Mouse (Mus musculus): ENCODE results near the gene Ehd4. TPM values are rescaled to one million over a fixed set of nuclear protein-coding genes. Genes with fewer than 3 reads are reported as not detected.

The Ehd4 gene
- total RNA-seq, 2 experiments from 2014 or later = 514 to 538 TPM

- DNase-seq = no peak
- intact Hi-C loops (cut with DNase I) = loop anchor here (5.0 kb wide), 1 partner anchor 196 kb away; no protein-coding TSS in a partner anchor
Observed at GRCm38 (mm10) chr2:120086038-120086437, 68.4 kb downstream of the Ehd4 start.

DNA sequence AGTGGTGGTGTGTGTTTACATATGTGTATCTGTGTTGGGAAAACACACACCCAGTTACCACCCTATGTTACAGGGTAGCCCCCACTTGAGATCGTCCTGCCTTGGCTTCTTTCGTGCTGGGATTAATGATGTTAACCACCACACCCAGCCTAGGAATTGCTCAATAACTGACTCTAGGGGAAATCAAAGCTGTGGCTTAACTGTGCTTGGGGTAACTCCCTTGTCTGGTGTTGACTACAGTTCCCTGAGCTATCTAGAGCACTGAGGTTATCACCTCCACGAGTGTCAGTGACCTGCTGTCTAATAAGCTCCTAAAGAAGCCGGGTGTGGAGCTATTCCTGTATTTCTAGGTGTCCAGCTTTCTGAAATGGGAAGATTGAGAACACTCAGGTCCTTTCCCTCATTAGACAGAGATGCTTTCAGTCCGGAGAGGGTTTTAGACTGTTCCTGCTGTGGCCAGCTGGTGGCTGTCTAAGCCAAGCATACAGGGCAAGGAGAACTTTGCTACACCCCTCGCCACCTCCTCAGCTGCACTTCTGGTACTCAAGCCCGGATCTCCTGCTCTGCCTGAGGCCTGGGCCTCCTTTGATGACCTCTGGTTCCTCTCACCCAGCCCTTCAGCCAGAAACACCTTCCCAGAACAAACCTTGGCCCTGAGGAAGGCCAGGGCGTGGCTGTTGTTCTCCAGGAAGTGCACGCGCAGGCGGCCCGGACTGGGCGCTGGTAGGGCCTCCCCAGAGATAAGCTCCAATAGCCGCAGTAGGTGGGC is 69.6 kb downstream of the Ehd4 start:
- peak; percentile 76 to 79 for DNase-seq
- intact Hi-C loops (cut with DNase I) = loop anchor here (1.0 to 5.0 kb wide), 2 partner anchors 86 to 198 kb away; no protein-coding TSS in a partner anchor

- intact Hi-C loops (cut with DNase I) = no loop called here
- no peak for DNase-seq
Observed at GRCm38 (mm10) chr2:120082416-120082815, 72.0 kb downstream of the Ehd4 start.

DNA sequence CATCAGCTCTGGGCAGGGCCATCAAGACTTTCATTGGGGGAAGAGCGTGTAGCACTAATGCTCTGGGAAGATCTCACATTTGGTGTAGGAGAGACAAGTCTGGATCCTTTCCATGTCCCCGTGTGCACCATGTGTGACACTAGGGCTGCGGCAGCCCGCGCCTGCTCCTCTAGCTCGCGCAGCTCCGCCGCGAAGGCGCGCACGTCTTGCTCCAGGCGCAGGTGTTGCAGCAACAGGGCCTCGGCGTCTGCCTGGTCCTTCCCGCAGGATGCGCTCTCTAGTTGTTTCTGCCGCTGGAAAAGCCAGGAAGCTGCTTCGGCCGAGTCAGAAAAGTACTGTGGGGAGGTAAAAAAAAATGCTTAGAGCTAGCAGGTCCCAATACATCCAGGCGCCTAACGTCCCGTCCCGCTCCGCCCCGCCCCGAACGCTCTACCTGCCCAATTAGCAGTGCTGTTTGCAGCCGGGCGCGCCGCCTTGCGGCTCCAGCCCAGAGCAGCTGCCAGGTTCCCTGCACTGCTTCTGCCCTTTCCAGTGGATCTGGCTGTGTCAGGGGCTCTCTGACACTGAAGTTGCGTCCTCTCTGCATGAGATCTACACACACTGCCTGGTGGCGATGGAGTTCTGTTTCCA is 78.2 kb downstream of the Ehd4 start:
- intact Hi-C loops (cut with DNase I) = no loop called here
- peak; percentile 70 to 72 for DNase-seq

- intact Hi-C loops (cut with DNase I) = loop anchor here (2.0 kb wide), 2 partner anchors 101 to 189 kb away; partner anchors contain the start of gene Mapkbp1
- no peak for DNase-seq
Observed at GRCm38 (mm10) chr2:120074096-120074495, 80.3 kb downstream of the Ehd4 start.

- intact Hi-C loops (cut with DNase I) = no loop called here
- no peak for DNase-seq
Observed at GRCm38 (mm10) chr2:120069466-120069990, 84.9 kb downstream of the Ehd4 start.

GRCm38 (mm10) chr2:120068555-120069465 is 85.6 kb downstream of the Ehd4 start:
- DNase-seq = peak; percentile 45 to 59
- intact Hi-C loops (cut with DNase I) = no loop called here

DNA sequence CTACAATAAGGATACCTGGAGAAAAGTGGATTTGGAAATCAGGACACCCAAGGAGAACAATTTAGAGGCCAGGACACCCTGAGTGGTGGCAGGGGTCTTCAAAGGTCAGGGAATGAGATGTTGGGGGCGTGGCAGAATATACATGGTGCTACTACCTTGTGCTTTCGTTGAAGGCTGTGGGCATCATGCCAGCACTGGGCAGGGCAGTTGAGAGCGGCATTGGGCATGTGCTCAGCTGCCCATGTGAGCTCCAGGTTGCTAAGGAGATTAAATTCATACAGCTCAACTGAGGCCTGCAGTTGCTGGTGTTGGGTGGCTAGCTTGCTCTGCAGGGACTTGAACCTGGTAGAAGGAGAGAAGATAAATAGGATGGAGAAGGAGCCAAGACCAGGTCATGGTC is 88.2 kb downstream of the Ehd4 start:
- intact Hi-C loops (cut with DNase I) = loop anchor here (2.0 kb wide), 1 partner anchor 15 kb away; no protein-coding TSS in a partner anchor

GRCm38 (mm10) chr2:120065243-120065642 is 89.2 kb downstream of the Ehd4 start:
- DNase-seq = no peak
- intact Hi-C loops (cut with DNase I) = no loop called here

More for the DNA sequence above, 88.2 kb downstream of the Ehd4 start:
- DNase-seq = peak; percentile 37 to 44

GRCm38 (mm10) chr2:120064639-120065038 is 89.8 kb downstream of the Ehd4 start:
- intact Hi-C loops (cut with DNase I) = no loop called here
- DNase-seq = no peak

DNA sequence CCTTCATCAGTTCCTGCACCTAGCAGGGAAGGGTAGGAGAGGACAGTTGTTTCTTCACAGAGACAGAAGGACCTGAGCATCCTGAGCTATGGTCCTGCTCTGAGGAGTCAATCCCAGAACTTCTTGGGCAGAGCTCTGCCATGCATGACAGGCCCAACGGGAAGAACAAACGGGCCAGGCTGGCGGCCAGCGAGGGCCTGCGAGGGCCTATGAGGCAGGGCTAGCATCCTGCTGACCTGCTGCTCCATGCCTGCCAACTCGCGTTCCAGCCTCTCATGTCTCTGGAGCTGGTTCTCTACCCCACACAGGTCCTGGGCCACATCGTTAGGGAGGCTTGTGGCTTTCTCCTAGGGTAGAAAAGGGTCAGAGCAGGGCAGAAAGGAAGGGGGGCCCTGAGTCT is 92.2 kb downstream of the Ehd4 start:
- DNase-seq = no peak
- intact Hi-C loops (cut with DNase I) = no loop called here

DNA sequence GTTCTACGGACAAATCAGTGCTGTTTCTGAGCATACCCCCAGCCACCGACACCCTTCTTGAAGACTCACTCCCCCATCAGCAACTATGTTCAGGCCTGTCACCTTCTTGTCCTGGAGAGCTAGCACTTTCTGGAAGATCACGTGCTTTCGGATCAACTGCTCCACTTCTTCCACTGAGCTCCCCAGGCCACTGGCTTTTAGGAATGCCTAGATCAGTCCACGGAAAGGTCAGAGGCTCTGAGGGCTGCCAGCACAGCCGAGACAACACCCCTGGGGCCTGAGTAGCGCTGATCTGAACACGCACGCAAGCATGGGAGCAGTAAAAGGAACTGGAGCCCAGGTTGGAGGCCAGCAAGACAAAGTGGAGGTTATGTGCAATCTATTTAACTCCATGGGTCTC is 93.8 kb downstream of the Ehd4 start:
- DNase-seq = no peak
- intact Hi-C loops (cut with DNase I) = no loop called here

DNA sequence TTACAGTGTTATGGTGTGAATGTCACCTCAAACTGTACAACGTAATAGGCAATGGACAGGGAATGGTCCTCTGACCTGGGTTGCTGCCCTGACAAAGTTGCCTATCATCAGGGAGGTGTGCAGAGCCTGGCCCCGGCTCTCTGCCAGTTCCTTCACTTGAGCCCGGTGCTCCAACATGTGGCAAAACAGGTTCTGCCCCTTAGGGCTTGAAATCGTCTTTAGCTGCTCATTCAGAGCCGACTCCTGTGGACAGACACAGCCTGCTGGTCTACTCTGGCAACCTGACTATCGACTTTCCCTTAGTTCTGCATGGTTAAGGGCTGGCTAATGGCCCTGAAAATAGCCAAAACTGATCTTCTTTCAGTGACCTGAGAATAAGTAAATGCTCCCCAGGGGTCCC is 94.2 kb downstream of the Ehd4 start:
- intact Hi-C loops (cut with DNase I) = no loop called here
- DNase-seq = no peak

DNA sequence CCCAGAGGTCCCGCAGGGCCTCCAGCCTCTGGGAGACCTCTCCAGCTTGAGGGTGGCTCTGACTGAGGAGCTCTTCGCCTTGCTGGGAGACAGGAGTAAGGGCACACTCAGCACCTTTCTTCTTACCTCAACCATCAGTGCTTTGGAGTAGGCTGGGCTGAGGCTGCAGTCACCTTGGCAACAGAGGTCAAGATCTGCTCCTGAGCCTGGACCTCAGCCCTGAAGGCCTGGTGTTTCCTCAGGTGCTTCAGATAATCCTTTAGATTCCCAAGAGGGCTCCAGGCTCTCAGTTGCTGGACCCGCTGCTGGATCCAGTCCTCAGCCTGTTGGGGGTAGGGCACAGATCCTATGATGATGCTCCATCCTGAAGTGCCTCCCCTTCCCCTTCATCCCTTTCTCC is 94.9 kb downstream of the Ehd4 start:
- no peak for DNase-seq
- intact Hi-C loops (cut with DNase I) = no loop called here

- intact Hi-C loops (cut with DNase I) = no loop called here
- no peak for DNase-seq
Observed at GRCm38 (mm10) chr2:120058818-120059217, 95.6 kb downstream of the Ehd4 start.

DNA sequence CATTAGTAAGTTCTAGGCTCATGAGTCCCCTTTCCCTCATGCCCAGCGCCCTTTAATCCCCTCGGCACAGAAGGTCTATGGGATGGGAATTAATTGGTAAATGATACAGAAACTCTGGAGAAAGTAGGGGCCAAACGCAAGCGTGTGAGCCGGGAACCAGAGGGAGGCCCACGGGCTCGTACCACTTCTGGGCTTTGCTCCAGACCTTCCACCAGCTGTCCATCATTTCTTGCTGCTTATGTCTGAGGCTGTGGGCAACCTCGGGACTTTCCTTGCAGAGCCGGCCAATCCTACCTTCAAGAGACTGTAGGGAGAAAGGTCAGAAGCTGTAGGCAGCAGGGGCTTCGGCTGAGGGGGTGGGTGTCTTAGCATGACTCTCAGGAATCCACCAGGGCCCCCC is 98.5 kb downstream of the Ehd4 start:
- intact Hi-C loops (cut with DNase I) = no loop called here
- no peak for DNase-seq

DNA sequence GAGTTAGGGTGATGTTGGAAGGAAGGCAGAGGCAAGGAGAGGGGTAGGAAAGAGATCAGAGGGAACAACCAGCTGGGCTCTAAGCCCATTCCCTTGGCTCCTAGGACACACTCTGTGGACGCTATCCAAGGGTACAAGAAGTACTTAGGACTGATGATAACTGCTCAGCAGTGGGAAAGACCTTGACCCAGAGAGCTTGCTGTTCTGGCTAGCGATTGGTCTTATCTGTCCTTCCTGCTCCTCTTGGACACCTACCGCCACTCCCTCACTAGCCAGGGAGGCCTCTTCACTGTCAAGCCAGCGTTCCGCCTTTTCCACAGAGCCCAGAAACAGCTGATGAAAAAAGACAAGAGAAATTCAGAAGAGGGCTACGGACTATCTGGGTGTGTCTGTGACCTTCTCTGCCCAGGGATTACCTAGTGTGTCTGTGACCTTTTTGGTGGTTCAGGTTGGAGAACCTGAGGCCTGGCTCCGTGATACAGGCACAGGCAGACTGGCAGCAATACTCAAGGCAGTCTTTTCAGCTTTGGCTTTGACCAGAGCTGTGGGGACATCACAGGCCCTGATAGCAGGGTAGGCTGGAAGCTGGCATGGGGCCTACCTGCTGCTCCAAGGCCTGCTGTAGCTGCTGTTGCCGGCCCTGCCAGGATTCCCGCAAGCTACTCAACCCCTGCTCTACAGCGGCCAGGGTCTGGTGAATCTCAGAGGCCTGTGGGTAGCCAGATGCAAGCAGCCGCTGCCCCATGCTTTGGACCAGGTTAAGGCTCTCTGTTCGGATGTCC is 99.4 kb downstream of the Ehd4 start:
- DNase-seq = peak; percentile 50 to 70
- intact Hi-C loops (cut with DNase I) = no loop called here

DNA sequence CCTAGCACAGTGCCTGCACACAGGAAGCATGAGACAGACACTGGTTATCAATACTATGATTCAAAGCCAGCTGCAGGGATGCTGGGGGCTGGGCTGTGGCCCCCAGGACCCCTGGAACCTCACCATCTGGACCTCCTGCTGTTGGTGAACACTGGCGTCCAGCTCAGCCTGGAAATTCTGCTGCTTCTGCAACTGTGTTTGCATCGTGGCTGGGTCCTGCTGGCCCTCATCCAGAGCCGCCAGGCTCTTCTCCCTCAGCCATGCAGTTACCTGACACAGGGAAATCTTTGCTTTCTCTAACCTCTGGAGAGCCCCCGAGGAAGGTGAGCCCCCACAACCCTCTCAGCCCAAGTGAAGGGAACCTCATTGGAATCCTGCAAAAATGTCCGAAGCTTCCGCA is 103.0 kb downstream of the Ehd4 start:
- DNase-seq = no peak
- intact Hi-C loops (cut with DNase I) = loop anchor here (2.0 kb wide), 1 partner anchor 15 kb away; no protein-coding TSS in a partner anchor

GRCm38 (mm10) chr2:120049632-120050274 is 104.7 kb downstream of the Ehd4 start:
- intact Hi-C loops (cut with DNase I) = loop anchor here (1.0 to 2.0 kb wide), 2 partner anchors 17 to 120 kb away; no protein-coding TSS in a partner anchor
- peak; percentile 64 to 69 for DNase-seq
